Mouse (Mus musculus): Measurements from ENCODE around the gene Spn.

DNA sequence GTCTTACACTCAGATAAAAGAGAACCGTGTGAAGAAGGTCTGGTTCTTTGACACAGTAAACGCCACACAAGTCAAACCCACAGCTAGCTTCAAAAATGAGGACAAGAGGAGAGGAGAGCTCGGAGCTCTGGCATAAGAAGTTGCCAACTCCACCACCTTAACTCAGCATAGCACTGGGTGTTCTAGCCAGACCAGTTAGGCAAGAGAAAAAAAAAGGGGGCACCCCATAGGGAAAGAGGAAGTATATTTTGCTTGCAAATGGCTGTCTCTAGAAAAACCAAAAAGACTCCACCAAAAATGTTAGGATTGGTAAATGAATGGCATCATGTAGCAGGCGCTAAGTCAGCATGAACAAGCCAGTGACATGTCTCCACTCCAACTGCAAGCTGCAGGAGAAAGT lies 26.4 kb upstream of the Spn start:
- TF ChIP-seq CTCF (IDR thresholded peaks at IDR 0.05; ENCODE audit: low read depth, low read length): no peak
- no peak for TF ChIP-seq POLR2A (IDR thresholded peaks at IDR 0.05; ENCODE audit: borderline replicate concordance, low read depth, low read length)

Data from bone marrow macrophage, adult 2 months (primary cell).